Mouse (Mus musculus): ENCODE data around the gene Ice1.

DNA sequence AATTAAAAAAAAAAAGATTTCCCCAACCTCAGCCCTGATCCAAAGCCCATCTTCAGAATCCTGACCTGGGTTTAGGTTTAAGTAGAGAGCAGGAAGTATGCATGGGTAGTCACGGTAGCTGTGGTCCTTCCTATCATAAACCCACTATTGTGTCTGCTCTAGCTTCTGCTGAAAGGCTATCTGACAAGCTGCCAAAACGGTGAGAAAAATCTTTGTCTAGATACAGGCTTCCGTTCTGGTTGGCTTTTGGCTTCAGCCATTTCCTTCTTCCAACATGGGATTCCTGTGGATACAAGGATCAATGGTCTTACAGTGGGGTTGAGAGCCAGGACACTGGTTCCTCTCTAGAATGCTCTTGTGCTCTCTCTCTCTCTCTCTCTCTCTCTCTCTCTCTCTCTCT, 2.2 kb upstream of the Ice1 start:
- no peak for TF ChIP-seq POLR2A (IDR thresholded peaks at IDR 0.05; ENCODE audit: control insufficient read depth, extremely low read depth, insufficient read depth, low read length, poor library complexity)
- TF ChIP-seq CTCF (IDR thresholded peaks at IDR 0.05; ENCODE audit: borderline replicate concordance, control insufficient read depth, extremely low read depth, insufficient read depth, low read length, poor library complexity): no peak
